Mouse (Mus musculus) brain, embryonic 14.5 days (tissue): ENCODE results near the gene Pcca. TPM values are rescaled to one million over a fixed set of nuclear protein-coding genes. Genes with fewer than 3 reads are reported as not detected.

Experiments used
- DNase-seq: peaks from one replicate; pipeline ENCODE4 v3.0.0-alpha.2; 2011; ENCODE audit warnings: low read depth
- CTCF ChIP-seq: fragments of 200-500 bp; IDR thresholded peaks from 2 replicates; pipeline ENCODE4 v1.5.1; 2012; ENCODE audit warnings: inconsistent platforms, mild to moderate bottlenecking, moderate library complexity, borderline replicate concordance; ENCODE audit not compliant: insufficient read depth, insufficient read length; ENCODE audit errors: extremely low read depth
- POLR2A ChIP-seq: fragments of 200-500 bp; IDR thresholded peaks from 2 replicates; pipeline ENCODE4 v1.6.1; 2012; ENCODE audit warnings: mild to moderate bottlenecking, inconsistent platforms, borderline replicate concordance; ENCODE audit not compliant: poor library complexity, insufficient read depth, insufficient read length, severe bottlenecking; ENCODE audit errors: extremely low read depth
- polyA plus RNA-seq: library from polyadenylated mRNA; depleted of rRNA; stranded (reverse); fragments of >200 nt; gene quantifications from 2 replicates; pipeline ENCODE4 v1.2.3, GENCODE M21; 2012; rRNA removed

Gene Pcca
- polyA plus RNA-seq, 1 experiment, result 22.4 TPM

- TF ChIP-seq CTCF (no peak), POLR2A (no peak)
- DNase-seq, result no peak
Observed at GRCm38 (mm10) chr14:122908075-122908474, 374.0 kb downstream of the Pcca start.

GRCm38 (mm10) chr14:122909368-122910091 lies 375.4 kb downstream of the Pcca start:
- DNase-seq, result no peak
- TF ChIP-seq CTCF, result no peak
- no peak for TF ChIP-seq POLR2A

GRCm38 (mm10) chr14:122911265-122911664 lies 377.1 kb downstream of the Pcca start:
- TF ChIP-seq POLR2A, result no peak
- TF ChIP-seq CTCF, result no peak
- DNase-seq, result no peak

- no peak for TF ChIP-seq POLR2A
- no peak for DNase-seq
Observed at GRCm38 (mm10) chr14:122912137-122912536, 378.0 kb downstream of the Pcca start.

- no peak for TF ChIP-seq CTCF
- no peak for TF ChIP-seq POLR2A
- DNase-seq, result peak; percentile 57
Observed at GRCm38 (mm10) chr14:122912812-122913498, 378.8 kb downstream of the Pcca start.

GRCm38 (mm10) chr14:122913657-122914056 lies 379.5 kb downstream of the Pcca start, which contains the start of gene Ggact:
TSS of gene Ggact (minus strand) at chr14:122913757.
- DNase-seq, result no peak

GRCm38 (mm10) chr14:122917676-122918075 lies 383.6 kb downstream of the Pcca start:
- DNase-seq, result no peak
- no peak for TF ChIP-seq POLR2A
- no peak for TF ChIP-seq CTCF

More at GRCm38 (mm10) chr14:122913657-122914056, 379.5 kb downstream of the Pcca start, which contains the start of gene Ggact:
- TF ChIP-seq CTCF (no peak), POLR2A (no peak)

GRCm38 (mm10) chr14:122920011-122920410 lies 385.9 kb downstream of the Pcca start:
- TF ChIP-seq POLR2A (no peak), CTCF (no peak)
- DNase-seq, result peak; percentile 27

- TF ChIP-seq POLR2A, result no peak
- TF ChIP-seq CTCF, result no peak
- DNase-seq, result peak; percentile 15
Observed at GRCm38 (mm10) chr14:122936460-122936859, 402.3 kb downstream of the Pcca start.

Other genes with a start within 250 kb of the Pcca start
- 0.16 and 0.52 TPM in 2 replicates for gene Gm5089, start 83.2 kb upstream of the Pcca start, polyA plus RNA-seq
- gene Zic5, start 68.6 kb upstream of the Pcca start, polyA plus RNA-seq, result 10.4 and 18.6 TPM in 2 replicates
- gene Zic2, start 58.9 kb upstream of the Pcca start, polyA plus RNA-seq, result 51.8 and 66.8 TPM in 2 replicates
- gene Gm10837, start 43.7 kb upstream of the Pcca start, polyA plus RNA-seq, result 0.16 and 0.25 TPM in 2 replicates